Mouse (Mus musculus): ENCODE results near the gene Mink1. TPM values are rescaled to one million over a fixed set of nuclear protein-coding genes. Genes with fewer than 3 reads are reported as not detected.

Mink1 gene
- polyA plus RNA-seq, 1 experiment from 2014 or later: 3.5 TPM

DNA sequence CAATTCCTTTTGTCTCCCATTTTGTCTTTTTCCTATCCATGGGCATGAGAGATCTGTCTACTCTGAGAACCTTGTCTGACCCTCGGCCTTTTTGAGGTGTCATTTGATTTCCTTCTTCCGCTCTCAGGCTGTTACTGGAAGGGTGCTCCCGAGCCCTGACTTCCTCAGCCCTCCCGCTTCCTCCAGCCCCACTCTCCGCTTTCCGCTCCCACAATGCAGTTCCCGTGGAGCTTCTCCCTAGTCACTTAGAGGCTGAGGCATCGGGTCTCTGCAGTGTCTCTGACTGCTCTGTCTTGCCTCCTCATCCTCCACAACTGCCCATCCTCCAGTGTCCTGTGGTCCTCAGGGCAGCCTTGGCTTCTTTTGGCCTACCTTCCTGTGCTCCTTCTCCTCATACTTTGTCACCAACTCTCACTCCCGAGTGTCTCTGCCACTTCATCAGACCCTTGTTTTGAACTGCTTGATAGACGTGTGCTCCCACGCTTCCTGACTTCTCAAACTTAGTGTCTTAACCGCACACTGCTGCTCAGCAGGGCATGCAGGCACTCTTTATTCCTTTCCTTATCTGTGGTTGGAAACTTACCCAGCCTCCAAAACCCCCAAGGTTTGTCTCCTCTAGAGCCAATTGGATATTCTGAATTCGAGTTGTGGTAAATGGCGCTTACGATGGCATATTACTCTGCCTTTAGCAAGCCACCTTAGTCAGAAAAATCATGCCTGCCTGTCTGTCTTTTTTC is 31.7 kb downstream of the Mink1 start:
- Histone ChIP-seq H3K27ac (0 out of 2 replicates have a peak overlapping the region, but pooled peaks have one; percentile 10), H3K27me3 (no peaks in the 10 kb centered on the region), H3K36me3 (peaks cover 19% of the 10 kb centered on the region), H3K4me1 (replicated peaks) (peaks cover 48% of the 10 kb centered on the region), H3K4me2 (no peak overlapping the region), H3K9ac (no peak overlapping the region), H3K9me3 (replicated peaks) (no peaks in the 10 kb centered on the region), H3K4me3 (replicated peaks) (no peak overlapping the region)
- ATAC-seq (ENCODE audit: low read depth) (no peak), DNase-seq (no peak)
- 46% methylated on average over 15 of the region's 15 CpGs for WGBS (ENCODE audit: insufficient replicate concordance)

DNA sequence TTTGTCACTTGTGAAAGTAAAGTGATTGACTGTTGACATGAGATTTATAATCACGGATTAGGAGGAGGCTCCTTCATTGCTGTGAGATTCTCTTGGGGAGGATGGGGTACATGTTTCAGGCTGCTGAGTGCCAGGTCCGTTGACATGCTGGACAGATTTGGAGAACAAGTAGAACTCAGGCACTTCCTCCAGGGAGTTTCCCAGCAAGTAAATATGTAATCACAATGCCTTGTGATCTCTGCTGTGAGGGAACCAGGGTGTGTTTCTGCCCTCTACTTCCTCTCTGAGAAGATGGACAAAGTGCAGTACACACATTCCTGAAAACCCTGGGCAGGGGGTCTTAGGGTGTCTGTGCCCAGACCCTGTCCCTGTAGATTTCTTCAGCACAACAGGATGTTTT is 33.0 kb downstream of the Mink1 start:
- Histone ChIP-seq H3K27me3 (no peaks in the 10 kb centered on the region), H3K4me1 (replicated peaks) (peaks cover 48% of the 10 kb centered on the region), H3K27ac (no peak overlapping the region; the same call in 1 of the 2 replicates), H3K36me3 (peaks cover 29% of the 10 kb centered on the region), H3K9me3 (replicated peaks) (no peaks in the 10 kb centered on the region), H3K4me2 (no peak overlapping the region), H3K4me3 (replicated peaks) (no peak overlapping the region), H3K9ac (no peak overlapping the region)
- 48% methylated on average over 2 of the region's 2 CpGs for WGBS (ENCODE audit: insufficient replicate concordance)
- ATAC-seq (ENCODE audit: low read depth): no peak
- no peak for DNase-seq

- H3K9ac ChIP-seq: no peak overlapping the region
- DNase-seq (no peak), ATAC-seq (ENCODE audit: low read depth) (no peak)
- H3K27me3 ChIP-seq: no peaks in the 10 kb centered on the region
- peaks cover 29% of the 10 kb centered on the region for H3K36me3 ChIP-seq
- no peaks in the 10 kb centered on the region for H3K9me3 ChIP-seq (replicated peaks)
- H3K27ac ChIP-seq: no peak overlapping the region
- no peak overlapping the region for H3K4me3 ChIP-seq (replicated peaks)
- H3K4me1 ChIP-seq (replicated peaks): peaks cover 48% of the 10 kb centered on the region
- H3K4me2 ChIP-seq: no peak overlapping the region
- 72% methylated on average over 4 of the region's 4 CpGs for WGBS (ENCODE audit: insufficient replicate concordance)
These were observed 33.4 kb downstream of the Mink1 start for GRCm38 (mm10) chr11:70596094-70596493.

GRCm38 (mm10) chr11:70597301-70597700 is 34.6 kb downstream of the Mink1 start:
- ATAC-seq (ENCODE audit: low read depth): peak; percentile 57
- Histone ChIP-seq H3K27me3 (no peaks in the 10 kb centered on the region), H3K9ac (no peak overlapping the region), H3K9me3 (replicated peaks) (no peaks in the 10 kb centered on the region), H3K27ac (no peak overlapping the region), H3K4me2 (no peak overlapping the region), H3K4me1 (replicated peaks) (peaks cover 41% of the 10 kb centered on the region), H3K4me3 (replicated peaks) (no peak overlapping the region), H3K36me3 (peaks cover 38% of the 10 kb centered on the region)
- DNase-seq: no peak
- WGBS (ENCODE audit: insufficient replicate concordance): 27% methylated on average over 6 of the region's 6 CpGs

GRCm38 (mm10) chr11:70598451-70598953 is 35.8 kb downstream of the Mink1 start:
- ATAC-seq (ENCODE audit: low read depth) (no peak), DNase-seq (no peak)
- Histone ChIP-seq H3K4me3 (replicated peaks) (no peak overlapping the region), H3K4me1 (replicated peaks) (peaks cover 39% of the 10 kb centered on the region), H3K27me3 (no peaks in the 10 kb centered on the region), H3K4me2 (no peak overlapping the region), H3K27ac (no peak overlapping the region), H3K9ac (no peak overlapping the region), H3K9me3 (replicated peaks) (no peaks in the 10 kb centered on the region), H3K36me3 (peaks cover 47% of the 10 kb centered on the region)
- WGBS (ENCODE audit: insufficient replicate concordance): 81% methylated on average over 9 of the region's 9 CpGs

DNA sequence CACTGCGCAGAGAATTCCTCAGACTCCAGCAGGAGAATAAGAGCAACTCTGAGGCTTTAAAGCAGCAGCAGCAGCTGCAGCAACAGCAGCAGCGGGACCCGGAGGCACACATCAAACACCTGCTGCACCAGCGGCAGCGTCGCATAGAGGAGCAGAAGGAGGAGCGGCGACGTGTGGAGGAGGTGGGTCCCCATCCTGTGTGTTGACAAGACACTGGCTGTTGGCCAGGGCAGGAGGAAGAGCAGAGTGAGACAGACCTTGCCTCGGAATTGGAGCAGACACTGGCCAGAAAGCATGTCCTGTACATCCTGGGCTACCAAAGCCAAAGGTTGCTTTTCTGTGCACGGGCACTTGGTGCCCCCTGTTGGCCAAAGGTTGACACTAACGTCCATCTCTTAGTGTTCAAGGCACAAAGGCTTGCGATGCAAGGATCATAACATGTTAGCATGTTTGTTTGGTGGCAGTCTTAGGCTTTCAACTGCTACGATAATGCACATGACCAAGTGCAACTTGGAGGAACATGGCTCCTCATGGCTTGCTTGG is 42.4 kb downstream of the Mink1 start:
- Histone ChIP-seq H3K9ac (no peak overlapping the region), H3K27ac (no peak overlapping the region), H3K4me2 (no peak overlapping the region), H3K4me1 (replicated peaks) (peaks cover 8% of the 10 kb centered on the region; the same call in 1 of the 2 replicates), H3K27me3 (no peaks in the 10 kb centered on the region), H3K4me3 (replicated peaks) (no peak overlapping the region), H3K9me3 (replicated peaks) (no peaks in the 10 kb centered on the region), H3K36me3 (peaks cover 85% of the 10 kb centered on the region)
- 66% methylated on average over 14 of the region's 14 CpGs for WGBS (ENCODE audit: insufficient replicate concordance)
- ATAC-seq (ENCODE audit: low read depth) (no peak), DNase-seq (peak; percentile 44)

DNA sequence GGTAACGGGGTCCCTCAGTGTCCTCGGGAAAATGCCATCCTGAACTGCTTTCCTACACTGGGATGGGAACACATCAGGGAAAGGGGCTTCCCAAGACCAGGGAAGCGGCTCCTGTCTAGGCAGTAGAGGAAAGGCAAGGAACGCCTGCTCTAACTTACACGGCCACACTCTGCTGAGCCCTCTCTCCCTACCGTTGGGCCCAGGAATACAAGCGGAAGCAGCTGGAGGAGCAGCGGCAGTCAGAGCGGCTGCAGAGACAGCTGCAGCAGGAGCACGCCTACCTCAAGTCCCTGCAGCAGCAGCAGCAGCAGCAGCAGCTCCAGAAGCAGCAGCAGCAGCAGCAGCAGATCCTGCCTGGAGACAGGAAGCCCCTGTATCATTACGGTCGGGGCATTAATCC is 44.0 kb downstream of the Mink1 start:
- peaks cover 8% of the 10 kb centered on the region; the same call in 1 of the 2 replicates for H3K4me1 ChIP-seq (replicated peaks)
- DNase-seq (no peak), ATAC-seq (ENCODE audit: low read depth) (no peak)
- peaks cover 84% of the 10 kb centered on the region for H3K36me3 ChIP-seq
- H3K27me3 ChIP-seq: no peaks in the 10 kb centered on the region
- no peak overlapping the region for H3K27ac ChIP-seq
- H3K9me3 ChIP-seq (replicated peaks): no peaks in the 10 kb centered on the region
- H3K4me3 ChIP-seq (replicated peaks): no peak overlapping the region
- 84% methylated on average over 12 of the region's 12 CpGs for WGBS (ENCODE audit: insufficient replicate concordance)
- H3K4me2 ChIP-seq: no peak overlapping the region
- H3K9ac ChIP-seq: no peak overlapping the region

DNA sequence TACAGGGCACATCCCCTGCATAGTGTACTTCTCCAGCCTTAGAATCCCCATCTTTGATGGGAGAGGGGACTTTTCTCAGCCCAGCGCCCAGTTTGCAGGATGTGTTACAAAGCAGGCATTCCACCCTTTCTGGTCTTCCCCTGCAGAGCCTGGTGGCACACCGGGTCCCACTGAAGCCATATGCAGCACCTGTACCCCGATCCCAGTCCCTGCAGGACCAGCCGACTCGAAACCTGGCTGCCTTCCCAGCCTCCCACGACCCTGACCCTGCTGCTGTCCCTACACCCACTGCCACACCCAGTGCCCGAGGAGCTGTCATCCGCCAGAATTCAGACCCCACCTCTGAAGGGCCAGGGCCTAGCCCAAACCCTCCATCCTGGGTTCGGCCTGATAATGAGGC is 44.9 kb downstream of the Mink1 start:
- Histone ChIP-seq H3K36me3 (peaks cover 85% of the 10 kb centered on the region), H3K27ac (no peak overlapping the region), H3K9me3 (replicated peaks) (no peaks in the 10 kb centered on the region), H3K9ac (no peak overlapping the region), H3K4me3 (replicated peaks) (no peak overlapping the region), H3K4me1 (replicated peaks) (peaks cover 9% of the 10 kb centered on the region; the same call in 1 of the 2 replicates), H3K4me2 (no peak overlapping the region), H3K27me3 (no peaks in the 10 kb centered on the region)
- WGBS (ENCODE audit: insufficient replicate concordance): 71% methylated on average over 9 of the region's 9 CpGs
- no peak for ATAC-seq (ENCODE audit: low read depth)
- no peak for DNase-seq

GRCm38 (mm10) chr11:70608381-70609066 is 45.8 kb downstream of the Mink1 start:
- Histone ChIP-seq H3K4me1 (replicated peaks) (peaks cover 16% of the 10 kb centered on the region), H3K4me2 (no peak overlapping the region), H3K27ac (no peak overlapping the region), H3K9me3 (replicated peaks) (no peaks in the 10 kb centered on the region), H3K27me3 (no peaks in the 10 kb centered on the region), H3K36me3 (peaks cover 85% of the 10 kb centered on the region), H3K9ac (no peak overlapping the region), H3K4me3 (replicated peaks) (no peak overlapping the region)
- DNase-seq: no peak
- ATAC-seq (ENCODE audit: low read depth): 0 out of 2 replicates have a peak, but pooled peaks have one; percentile 27
- WGBS (ENCODE audit: insufficient replicate concordance): 82% methylated on average over 26 of the region's 26 CpGs

- DNase-seq: no peak
- Histone ChIP-seq H3K4me3 (replicated peaks) (no peak overlapping the region), H3K27me3 (0 out of 2 replicates have a peak, but pooled peaks cover under 1% of the 10 kb centered on the region), H3K36me3 (peaks cover 66% of the 10 kb centered on the region), H3K27ac (no peak overlapping the region), H3K4me1 (replicated peaks) (peaks cover 32% of the 10 kb centered on the region), H3K9ac (no peak overlapping the region), H3K9me3 (replicated peaks) (no peaks in the 10 kb centered on the region), H3K4me2 (no peak overlapping the region)
- ATAC-seq (ENCODE audit: low read depth): no peak
- WGBS (ENCODE audit: insufficient replicate concordance): 76% methylated on average over 4 of the region's 4 CpGs
These were observed 48.1 kb downstream of the Mink1 start for GRCm38 (mm10) chr11:70610752-70611151.

DNA sequence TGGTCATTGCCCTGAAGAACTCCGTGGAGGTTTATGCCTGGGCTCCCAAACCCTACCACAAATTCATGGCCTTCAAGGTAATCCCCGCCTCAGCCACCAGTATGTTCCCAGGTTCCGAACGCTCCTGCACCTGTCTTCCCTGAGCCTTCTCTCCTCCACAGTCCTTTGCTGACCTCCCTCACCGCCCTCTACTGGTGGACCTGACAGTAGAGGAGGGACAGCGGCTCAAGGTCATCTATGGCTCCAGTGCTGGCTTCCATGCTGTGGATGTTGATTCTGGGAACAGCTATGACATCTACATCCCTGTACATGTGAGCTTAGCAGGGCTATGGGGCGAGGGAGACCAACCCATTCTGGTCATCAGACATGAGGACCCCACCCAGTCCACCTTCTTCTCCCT is 49.8 kb downstream of the Mink1 start:
- no peak for ATAC-seq (ENCODE audit: low read depth)
- H3K4me3 ChIP-seq (replicated peaks): no peak overlapping the region
- H3K4me2 ChIP-seq: no peak overlapping the region
- H3K9ac ChIP-seq: no peak overlapping the region
- H3K9me3 ChIP-seq (replicated peaks): no peaks in the 10 kb centered on the region
- WGBS (ENCODE audit: insufficient replicate concordance): 66% methylated on average over 7 of the region's 7 CpGs
- peaks cover 34% of the 10 kb centered on the region for H3K4me1 ChIP-seq (replicated peaks)
- H3K27me3 ChIP-seq: peaks cover 16% of the 10 kb centered on the region; the same call in 1 of the 2 replicates
- peaks cover 49% of the 10 kb centered on the region for H3K36me3 ChIP-seq
- H3K27ac ChIP-seq: no peak overlapping the region
- DNase-seq: no peak
